Mouse (Mus musculus) MEL (cell line): Measurements from ENCODE around the gene Ogg1. TPM values are rescaled to one million over a fixed set of nuclear protein-coding genes. Genes with fewer than 3 reads are reported as not detected.

Source experiments
- DNase-seq: peaks from one replicate; pipeline ENCODE4 v3.0.0; 2011; ENCODE audit warnings: low read depth, low spot score
- H3K27ac ChIP-seq: 2 replicates; pipeline ENCODE4 v1.5.1; 2012; ENCODE audit warnings: low read depth, mild to moderate bottlenecking, control low read depth, low read length, moderate library complexity; ENCODE audit not compliant: control insufficient read depth
- H3K27me3 ChIP-seq, 2 experiments: fragments of 150-350 bp in 1 of 2; sonication (generic) in 1 of 2; 2 replicates each; pipeline ENCODE4 v1.6.1; 2012; ENCODE audit warnings: low read length in 2 of 2, mild to moderate bottlenecking in 2 of 2, improper control_type of control experiment in 1 of 2, moderate library complexity in 1 of 2; ENCODE audit not compliant: insufficient read depth in 2 of 2, control insufficient read depth in 1 of 2
- H3K36me3 ChIP-seq, 2 experiments: 2 replicates each; pipeline ENCODE4 v1.6.1; 2012 to 2014; ENCODE audit warnings: low read length in 2 of 2, improper control_type of control experiment in 1 of 2, inconsistent platforms in 1 of 2, mild to moderate bottlenecking in 1 of 2; ENCODE audit not compliant: insufficient read depth in 2 of 2, control insufficient read depth in 1 of 2
- H3K4me1 ChIP-seq, 2 experiments: fragments of 150-350 bp in 1 of 2; sonication (generic) in 1 of 2; 2 replicates each; pipeline ENCODE4 v1.6.1; 2012; ENCODE audit warnings: low read length in 2 of 2, improper control_type of control experiment in 1 of 2, mild to moderate bottlenecking in 1 of 2; ENCODE audit not compliant: insufficient read depth in 2 of 2, control insufficient read depth in 1 of 2
- H3K4me3 ChIP-seq, 2 experiments: fragments of 150-350 bp in 1 of 2; sonication (generic) in 1 of 2; 2 replicates each; pipeline ENCODE4 v1.5.1; 2012; ENCODE audit warnings: low read depth in 2 of 2, low read length in 2 of 2, mild to moderate bottlenecking in 2 of 2, moderate library complexity in 2 of 2, control low read depth in 1 of 2, improper control_type of control experiment in 1 of 2; ENCODE audit not compliant: control insufficient read depth in 1 of 2, insufficient read depth in 1 of 2
- H3K79me2 ChIP-seq: 2 replicates; pipeline ENCODE4 v1.6.1; 2012; ENCODE audit warnings: mild to moderate bottlenecking, low read length, moderate library complexity; ENCODE audit not compliant: control insufficient read depth, poor library complexity, insufficient read depth
- H3K9ac ChIP-seq: 2 replicates; pipeline ENCODE4 v1.6.1; 2012; ENCODE audit warnings: low read depth, mild to moderate bottlenecking, control low read depth, low read length, moderate library complexity; ENCODE audit not compliant: control insufficient read depth, poor library complexity, severe bottlenecking
- H3K9me3 ChIP-seq: fragments of 150-350 bp; sonication (generic); replicated peaks from 2 replicates; pipeline ENCODE4 v1.6.1; 2012; ENCODE audit warnings: mild to moderate bottlenecking, low read length, improper control_type of control experiment, moderate library complexity; ENCODE audit not compliant: insufficient read depth
- CHD1 ChIP-seq: IDR thresholded peaks from 2 replicates; pipeline ENCODE4 v1.6.1; 2012; ENCODE audit warnings: low read depth, mild to moderate bottlenecking, inconsistent platforms, low read length, improper control_type of control experiment
- CTCF ChIP-seq, 3 experiments: IDR thresholded peaks in 2 of 3; conservative IDR thresholded peaks in 1 of 3; 2 replicates each; pipeline ENCODE4 v1.5.1; 2011 to 2012; ENCODE audit warnings: low read length in 3 of 3, low read depth in 2 of 3, mild to moderate bottlenecking in 2 of 3, improper control_type of control experiment in 1 of 3, inconsistent platforms in 1 of 3, mixed read lengths in 1 of 3, moderate library complexity in 1 of 3; ENCODE audit not compliant: control insufficient read depth in 1 of 3, insufficient read depth in 1 of 3, poor library complexity in 1 of 3, severe bottlenecking in 1 of 3
- E2F4 ChIP-seq: IDR thresholded peaks from 2 replicates; pipeline ENCODE4 v1.6.1; 2011; ENCODE audit warnings: low read depth, low read length, improper control_type of control experiment, borderline replicate concordance
- ELF1 ChIP-seq: IDR thresholded peaks from 2 replicates; pipeline ENCODE4 v1.6.1; 2014; ENCODE audit warnings: low read depth, mild to moderate bottlenecking, inconsistent platforms, low read length, improper control_type of control experiment, moderate library complexity
- ETS1 ChIP-seq: IDR thresholded peaks from 2 replicates; pipeline ENCODE4 v1.6.1; 2012; ENCODE audit warnings: low read depth, mild to moderate bottlenecking, inconsistent platforms, low read length, improper control_type of control experiment, moderate library complexity
- GABPA ChIP-seq: IDR thresholded peaks from 2 replicates; pipeline ENCODE4 v1.6.1; 2012; ENCODE audit warnings: low read depth, mild to moderate bottlenecking, inconsistent platforms, low read length, improper control_type of control experiment, moderate library complexity
- GATA1 ChIP-seq: IDR thresholded peaks from 2 replicates; pipeline ENCODE4 v1.6.1; 2011; ENCODE audit warnings: low read depth, low read length, improper control_type of control experiment
- HCFC1 ChIP-seq: IDR thresholded peaks from 2 replicates; pipeline ENCODE4 v1.6.1; 2012; ENCODE audit warnings: low read depth, mild to moderate bottlenecking, inconsistent platforms, low read length, improper control_type of control experiment, moderate library complexity
- JUND ChIP-seq: IDR thresholded peaks from 2 replicates; pipeline ENCODE4 v1.6.1; 2011; ENCODE audit warnings: low read depth, mild to moderate bottlenecking, improper control_type of control experiment, low read length
- KAT2A ChIP-seq: conservative IDR thresholded peaks from 2 replicates; pipeline ENCODE4 v1.6.1; 2012; ENCODE audit warnings: low read depth, low read length, improper control_type of control experiment, inconsistent platforms
- MAX ChIP-seq: IDR thresholded peaks from 2 replicates; pipeline ENCODE4 v1.6.1; 2011; ENCODE audit warnings: low read length, improper control_type of control experiment
- MAZ ChIP-seq: IDR thresholded peaks from 2 replicates; pipeline ENCODE4 v1.6.1; 2012; ENCODE audit warnings: low read depth, mild to moderate bottlenecking, inconsistent platforms, low read length, improper control_type of control experiment
- MEF2A ChIP-seq: IDR thresholded peaks from 2 replicates; pipeline ENCODE4 v1.6.1; 2014; ENCODE audit warnings: low read depth, mild to moderate bottlenecking, inconsistent platforms, low read length, improper control_type of control experiment; ENCODE audit not compliant: poor library complexity, insufficient replicate concordance, severe bottlenecking; ENCODE audit errors: extremely low read depth
- MXI1 ChIP-seq: IDR thresholded peaks from 2 replicates; pipeline ENCODE4 v1.6.1; 2011; ENCODE audit warnings: mild to moderate bottlenecking, low read depth, low read length, improper control_type of control experiment
- MYC ChIP-seq: IDR thresholded peaks from 2 replicates; pipeline ENCODE4 v1.6.1; 2011; ENCODE audit warnings: low read depth, mild to moderate bottlenecking, low read length, improper control_type of control experiment, moderate library complexity
- NRF1 ChIP-seq: IDR thresholded peaks from 2 replicates; pipeline ENCODE4 v1.6.1; 2014; ENCODE audit warnings: low read depth, mild to moderate bottlenecking, inconsistent platforms, low read length, improper control_type of control experiment, moderate library complexity; ENCODE audit not compliant: poor library complexity, insufficient read depth, severe bottlenecking
- POLR2AphosphoS5 ChIP-seq: IDR thresholded peaks from 2 replicates; pipeline ENCODE4 v1.6.1; 2012; ENCODE audit warnings: low read depth, borderline replicate concordance, mild to moderate bottlenecking, inconsistent platforms, low read length, moderate library complexity, mixed read lengths
- RCOR1 ChIP-seq: IDR thresholded peaks from 2 replicates; pipeline ENCODE4 v1.6.1; 2012; ENCODE audit warnings: low read depth, mild to moderate bottlenecking, inconsistent platforms, low read length, improper control_type of control experiment
- SIN3A ChIP-seq: IDR thresholded peaks from 2 replicates; pipeline ENCODE4 v1.6.1; 2012; ENCODE audit warnings: low read length, improper control_type of control experiment, inconsistent platforms
- SMC3 ChIP-seq: IDR thresholded peaks from 2 replicates; pipeline ENCODE4 v1.6.1; 2011; ENCODE audit warnings: low read depth, low read length, improper control_type of control experiment
- TAL1 ChIP-seq: IDR thresholded peaks from 2 replicates; pipeline ENCODE4 v1.6.1; 2012; ENCODE audit warnings: mild to moderate bottlenecking, inconsistent platforms, low read length, moderate library complexity, mixed read lengths
- TCF12 ChIP-seq: IDR thresholded peaks from 2 replicates; pipeline ENCODE4 v1.6.1; 2014; ENCODE audit warnings: low read depth, mild to moderate bottlenecking, inconsistent platforms, low read length, improper control_type of control experiment, moderate library complexity
- UBTF ChIP-seq: IDR thresholded peaks from 2 replicates; pipeline ENCODE4 v1.6.1; 2012; ENCODE audit warnings: low read depth, mild to moderate bottlenecking, inconsistent platforms, low read length, improper control_type of control experiment, moderate library complexity, borderline replicate concordance; ENCODE audit not compliant: insufficient read depth
- USF2 ChIP-seq, 2 experiments: IDR thresholded peaks; 2 replicates each; pipeline ENCODE4 v1.6.1; 2011 to 2012; ENCODE audit warnings: improper control_type of control experiment in 2 of 2, low read length in 2 of 2, borderline replicate concordance in 1 of 2, inconsistent platforms in 1 of 2, low read depth in 1 of 2, mild to moderate bottlenecking in 1 of 2; ENCODE audit not compliant: insufficient read depth in 1 of 2
- ZC3H11A ChIP-seq: IDR thresholded peaks from 2 replicates; pipeline ENCODE4 v1.6.1; 2012; ENCODE audit warnings: low read depth, mild to moderate bottlenecking, inconsistent platforms, low read length, improper control_type of control experiment
- ZKSCAN1 ChIP-seq: IDR thresholded peaks from 2 replicates; pipeline ENCODE4 v1.6.1; 2012; ENCODE audit warnings: low read depth, mild to moderate bottlenecking, inconsistent platforms, low read length, improper control_type of control experiment, moderate library complexity
- ZMIZ1 ChIP-seq: IDR thresholded peaks from 2 replicates; pipeline ENCODE4 v1.6.1; 2012; ENCODE audit warnings: low read depth, mild to moderate bottlenecking, inconsistent platforms, low read length, improper control_type of control experiment, moderate library complexity
- ZNF384 ChIP-seq: IDR thresholded peaks from 2 replicates; pipeline ENCODE4 v1.6.1; 2012; ENCODE audit warnings: low read depth, mild to moderate bottlenecking, inconsistent platforms, low read length, improper control_type of control experiment
- polyA plus RNA-seq, 2 experiments: library from polyadenylated mRNA; stranded (reverse) in 1 of 2; unstranded in 1 of 2; fragments of >175 nt in 1 of 2; fragments of >200 nt in 1 of 2; gene quantifications; 2 replicates each; pipeline versions ENCODE4 v1.2.1 to v1.2.4; 2012; ENCODE audit warnings: low replicate concordance in 2 of 2, low read depth in 1 of 2; ENCODE audit not compliant: insufficient read length in 2 of 2, insufficient read depth in 1 of 2, missing spikeins in 1 of 2
- total RNA-seq: library from RNA; depleted of rRNA; stranded (reverse); fragments of 300-350 nt; gene quantifications from 2 replicates; pipeline ENCODE4 v1.2.3, GENCODE M21; 2012

Gene Ogg1
- total and polyA plus RNA-seq, 3 experiments, result 8.7 to 20.0 TPM; not detected in 1

DNA sequence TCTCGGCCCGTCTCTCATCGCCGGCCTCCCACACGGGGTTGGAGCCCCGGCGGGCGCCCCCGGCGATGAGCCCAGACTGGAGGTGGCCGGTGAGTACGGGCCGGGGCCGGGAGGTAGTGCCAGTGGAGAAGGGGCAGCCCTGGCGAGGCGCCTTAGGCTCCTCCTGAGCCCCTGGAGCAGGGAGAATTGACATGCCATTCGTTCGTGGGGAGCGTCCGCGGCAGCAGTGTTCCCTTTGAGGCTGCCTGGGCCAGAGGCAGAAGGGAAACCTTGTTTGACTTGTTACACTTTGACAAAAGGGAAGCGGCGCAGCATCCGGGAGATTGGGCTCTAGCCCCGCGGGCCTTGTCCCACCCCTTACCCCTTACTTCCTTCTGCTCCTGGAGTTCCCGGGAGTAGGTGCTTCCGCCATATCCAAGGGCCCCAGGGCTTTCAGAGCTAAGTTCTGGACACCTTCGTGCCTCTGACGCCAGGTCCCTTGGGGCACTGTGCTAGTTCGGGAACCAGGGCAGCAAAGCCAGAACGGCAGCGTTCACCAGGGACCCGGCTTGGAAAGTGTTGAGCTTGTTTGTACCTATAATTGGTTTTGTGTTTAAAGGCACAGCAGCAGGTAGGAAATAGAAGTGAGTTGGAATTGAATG is 19.2 kb upstream of the Ogg1 start:
- Histone ChIP-seq H3K27ac (peak overlapping the region; percentile 99), H3K4me1 (peaks cover 18 to 19% of the 10 kb centered on the region in 2 experiments), H3K9ac (peak overlapping the region; percentile 99), H3K27me3 (no peaks in the 10 kb centered on the region), H3K4me3 (peak overlapping the region; percentile 71 to 97), H3K9me3 (no peaks in the 10 kb centered on the region), H3K36me3 (peaks cover 11 to 17% of the 10 kb centered on the region in 2 experiments), H3K79me2 (peaks cover 37% of the 10 kb centered on the region)
- peak; percentile 85 for DNase-seq
- no peak for TF ChIP-seq JUND
- TF ChIP-seq TAL1, result no peak
- no peak for TF ChIP-seq ZMIZ1
- TF ChIP-seq USF2 (IDR thresholded peaks at IDR 0.05; ENCODE audit: borderline replicate concordance in 1 of 2, insufficient read depth in 1 of 2, low read depth in 1 of 2, low read length in 2 of 2), result no peak
- TF ChIP-seq SMC3, result no peak; the same call in 1 of the 2 replicates
- TF ChIP-seq ETS1, result no peak
- TF ChIP-seq KAT2A, result no peak
- no peak for TF ChIP-seq MAX
- no peak for TF ChIP-seq ZNF384
- TF ChIP-seq MAZ, result no peak
- TF ChIP-seq MYC, result no peak
- TF ChIP-seq SIN3A, result no peak
- no peak for TF ChIP-seq ZC3H11A
- TF ChIP-seq GATA1, result no peak
- TF ChIP-seq UBTF, result 0 out of 2 replicates have a peak, but pooled peaks have one; percentile 11
- no peak for TF ChIP-seq POLR2AphosphoS5
- TF ChIP-seq ZKSCAN1, result no peak
- no peak for TF ChIP-seq CHD1
- no peak for TF ChIP-seq GABPA
- TF ChIP-seq ELF1, result peak; percentile 29; the same call in 1 of the 2 replicates
- no peak for TF ChIP-seq NRF1
- no peak for TF ChIP-seq RCOR1
- no peak for TF ChIP-seq E2F4
- TF ChIP-seq HCFC1, result peak; percentile 15; the same call in 1 of the 2 replicates
- no peak for TF ChIP-seq MEF2A
- no peak for TF ChIP-seq TCF12
- no peak for TF ChIP-seq CTCF (IDR thresholded peaks at IDR 0.05 in 2 of 3, conservative IDR thresholded peaks at IDR 0.05 in 1 of 3; ENCODE audit: control insufficient read depth in 1 of 3, insufficient read depth in 1 of 3, low read depth in 2 of 3, low read length in 3 of 3, poor library complexity in 1 of 3, severe bottlenecking in 1 of 3)
- TF ChIP-seq MXI1, result peak; percentile 13; the same call in 1 of the 2 replicates
